Comparison of ENCODE assay signal across 8 mouse cellular contexts in the genomic region with DNA sequence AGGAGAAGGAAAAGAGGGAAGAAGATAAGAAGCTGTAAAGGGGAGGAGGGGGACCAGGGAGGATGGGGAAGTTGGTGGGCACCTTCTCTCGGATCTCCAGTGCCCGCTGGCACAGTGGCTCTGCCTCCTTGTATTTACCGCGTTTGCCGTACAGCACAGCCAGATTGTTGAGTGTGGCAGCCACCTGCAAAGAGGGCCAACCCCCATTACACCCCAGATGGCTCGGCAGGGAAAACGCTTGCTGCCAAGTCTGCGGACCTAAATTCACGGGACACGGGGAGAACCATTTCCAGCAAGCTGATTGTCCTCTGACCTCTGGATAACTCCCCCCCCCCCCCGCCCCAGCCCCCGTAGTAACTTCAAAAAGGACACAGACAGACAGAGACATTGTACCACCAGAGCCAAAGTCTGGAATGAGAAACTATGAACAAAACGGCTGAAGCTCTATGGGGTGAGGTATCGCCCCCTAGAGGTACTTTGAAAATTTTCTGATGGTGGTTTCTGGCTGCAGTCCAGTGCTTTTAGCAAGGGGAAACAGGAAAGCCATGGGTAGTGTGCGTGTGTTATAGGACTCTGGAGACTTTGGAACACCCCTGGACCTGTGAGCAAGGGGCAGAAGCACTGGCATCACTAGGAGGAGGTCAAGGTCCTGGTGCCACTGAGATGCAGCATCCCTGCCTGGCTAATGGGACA. TPM values are rescaled to one million over a fixed set of nuclear protein-coding genes. Genes with fewer than 3 reads are reported as not detected.
DNase-seq lines count a peak whose midpoint lies in the region; ATAC-seq and TF ChIP-seq lines count a peak whose summit lies in the region.

No protein-coding gene starts in this region.

- in situ Hi-C loops in CH12.LX (cut with MboI; ENCODE audit: low pct_ligation_motif_present, low pct_unique_long_range_greater_than_20kb, low sequenced_read_pairs): no loop called here

- H3K4me2 ChIP-seq in CH12.LX (ENCODE audit: insufficient read depth, low read depth, poor library complexity, severe bottlenecking): no peak overlapping the region
- peak overlapping the region; percentile 35; the same call in 1 of the 2 replicates for H3K4me2 ChIP-seq in heart, embryonic 14.5 days (ENCODE audit: low read length)
- peak overlapping the region; percentile 40 for H3K4me2 ChIP-seq in kidney, embryonic 16.5 days (replicated peaks; ENCODE audit: low read depth, low read length)
- H3K4me2 ChIP-seq in liver, embryonic 14.5 days (ENCODE audit: low read depth): 0 out of 2 replicates have a peak overlapping the region, but pooled peaks have one; percentile 24

- no peak for ATAC-seq in heart, embryonic 14.5 days (ENCODE audit: insufficient number of reproducible peaks, insufficient read depth, low FRiP score, low read depth)
- no peak for ATAC-seq in kidney, embryonic 16.5 days (ENCODE audit: low FRiP score, low TSS enrichment)
- no peak for ATAC-seq in liver, embryonic 14.5 days (ENCODE audit: insufficient read depth)

- H3K79me2 ChIP-seq in CH12.LX (replicated peaks; ENCODE audit: control insufficient read depth, extremely low read depth, insufficient read depth, poor library complexity, severe bottlenecking): no peaks in the 10 kb centered on the region

- no peaks in the 10 kb centered on the region for H3K9me3 ChIP-seq in CH12.LX (replicated peaks; ENCODE audit: low read length)
- no peaks in the 10 kb centered on the region for H3K9me3 ChIP-seq in embryonic facial prominence, embryonic 10.5 days
- no peaks in the 10 kb centered on the region for H3K9me3 ChIP-seq in heart, embryonic 14.5 days (ENCODE audit: control insufficient read depth, low read length)
- no peaks in the 10 kb centered on the region for H3K9me3 ChIP-seq in kidney, embryonic 16.5 days (ENCODE audit: low read length)
- H3K9me3 ChIP-seq in liver, embryonic 14.5 days (ENCODE audit: control insufficient read depth, low read length): no peaks in the 10 kb centered on the region

- dilution Hi-C loops in CH12.LX (cut with MboI; ENCODE audit: extremely low pct_ligation_motif_present, extremely low pct_unique_long_range_greater_than_20kb, low sequenced_read_pairs): no loop called here

- DNase-seq in CH12.LX (ENCODE audit: extremely low read depth): peak; percentile 65
- DNase-seq in T-cell, adult 2 months (ENCODE audit: low spot score): peak; percentile 56
- peak; percentile 49 for DNase-seq in embryonic facial prominence, embryonic 10.5 days (ENCODE audit: low spot score)
- no peak for DNase-seq in liver, embryonic 14.5 days (ENCODE audit: low read depth in 3 of 3, low spot score in 3 of 3)
- peak; percentile 50 for DNase-seq in neural tube, embryonic 10.5 days (ENCODE audit: extremely low spot score, low spot score)
- no peak for DNase-seq in yolk sac, embryonic 10.5 days (ENCODE audit: low spot score)

- H3K9ac ChIP-seq in CH12.LX (ENCODE audit: insufficient read depth, low read depth): no peak overlapping the region
- peak overlapping the region; percentile 44; the same call in 1 of the 2 replicates for H3K9ac ChIP-seq in heart, embryonic 14.5 days (ENCODE audit: low read length)
- H3K9ac ChIP-seq in kidney, embryonic 16.5 days (replicated peaks; ENCODE audit: low read length): peak overlapping the region; percentile 51
- H3K9ac ChIP-seq in liver, embryonic 14.5 days (replicated peaks): no peak overlapping the region

- TF ChIP-seq POLR2A in CH12.LX (IDR thresholded peaks at IDR 0.05; ENCODE audit: low read depth, low read length): no peak

- H3K4me3 ChIP-seq in CH12.LX (replicated peaks in 1 of 3; ENCODE audit: low read depth in 2 of 3, low read length in 2 of 3, poor library complexity in 1 of 3): no peak overlapping the region
- peak overlapping the region; percentile 30; the same call in 1 of the 2 replicates for H3K4me3 ChIP-seq in embryonic facial prominence, embryonic 10.5 days
- no peak overlapping the region for H3K4me3 ChIP-seq in heart, embryonic 14.5 days (ENCODE audit: control insufficient read depth in 1 of 2, insufficient read depth in 1 of 2, low read depth in 1 of 2, low read length in 2 of 2)
- H3K4me3 ChIP-seq in kidney, embryonic 16.5 days (ENCODE audit: low read length): no peak overlapping the region
- H3K4me3 ChIP-seq in liver, embryonic 14.5 days (ENCODE audit: insufficient read depth in 1 of 2, low read depth in 2 of 2, low read length in 2 of 2): no peak overlapping the region

- no peak for TF ChIP-seq EP300 in CH12.LX (IDR thresholded peaks at IDR 0.05; ENCODE audit: low read length)
- TF ChIP-seq EP300 in liver, embryonic 14.5 days (IDR thresholded peaks at IDR 0.05; ENCODE audit: low read depth): no peak

- no peaks in the 10 kb centered on the region for H3K4me1 ChIP-seq in CH12.LX (ENCODE audit: control insufficient read depth in 1 of 2, insufficient read depth in 2 of 2)
- peaks cover 16% of the 10 kb centered on the region for H3K4me1 ChIP-seq in embryonic facial prominence, embryonic 10.5 days
- peaks cover 4 to 10% of the 10 kb centered on the region in 2 experiments; a peak in 2 of 4 replicates for H3K4me1 ChIP-seq in heart, embryonic 14.5 days (ENCODE audit: control insufficient read depth in 2 of 2, insufficient read depth in 2 of 2, low read length in 2 of 2)
- peaks cover 13% of the 10 kb centered on the region for H3K4me1 ChIP-seq in kidney, embryonic 16.5 days (ENCODE audit: insufficient read depth, low read length)
- H3K4me1 ChIP-seq in liver, embryonic 14.5 days (replicated peaks; ENCODE audit: control insufficient read depth in 2 of 2, insufficient read depth in 2 of 2, low read length in 1 of 2): no peaks in the 10 kb centered on the region

- TF ChIP-seq CTCF in CH12.LX (conservative IDR thresholded peaks at IDR 0.05 in 1 of 2, IDR thresholded peaks at IDR 0.05 in 1 of 2; ENCODE audit: low read depth in 2 of 2, low read length in 2 of 2): peak; percentile 54 to 89; a peak in 3 of 4 replicates
- peak; percentile 62 for TF ChIP-seq CTCF in liver, embryonic 14.5 days (IDR thresholded peaks at IDR 0.05; ENCODE audit: low read depth)

- TF ChIP-seq RAD21 in CH12.LX (IDR thresholded peaks at IDR 0.05; ENCODE audit: low read depth, low read length): peak; percentile 82

- H3K27me3 ChIP-seq in CH12.LX (replicated peaks): no peaks in the 10 kb centered on the region
- no peaks in the 10 kb centered on the region for H3K27me3 ChIP-seq in embryonic facial prominence, embryonic 10.5 days (replicated peaks; ENCODE audit: low read depth, poor library complexity, severe bottlenecking)
- H3K27me3 ChIP-seq in heart, embryonic 14.5 days (ENCODE audit: control insufficient read depth, insufficient read depth, low read length): no peaks in the 10 kb centered on the region
- H3K27me3 ChIP-seq in kidney, embryonic 16.5 days (ENCODE audit: insufficient read depth, low read length): no peaks in the 10 kb centered on the region
- no peaks in the 10 kb centered on the region for H3K27me3 ChIP-seq in liver, embryonic 14.5 days (ENCODE audit: control insufficient read depth, insufficient read depth, low read length)

- no peak overlapping the region for H3K27ac ChIP-seq in CH12.LX (ENCODE audit: insufficient read depth, low read depth)
- H3K27ac ChIP-seq in embryonic facial prominence, embryonic 10.5 days (replicated peaks): peak overlapping the region; percentile 63
- H3K27ac ChIP-seq in heart, embryonic 14.5 days (replicated peaks in 1 of 2; ENCODE audit: control insufficient read depth in 1 of 2, insufficient read depth in 1 of 2, low read depth in 2 of 2, low read length in 2 of 2): no peak overlapping the region
- H3K27ac ChIP-seq in kidney, embryonic 16.5 days (ENCODE audit: low read length): 0 out of 2 replicates have a peak overlapping the region, but pooled peaks have one; percentile 8
- H3K27ac ChIP-seq in liver, embryonic 14.5 days: no peak overlapping the region

- WGBS in embryonic facial prominence, embryonic 10.5 days: 29% methylated on average over 15 of the region's 15 CpGs
- WGBS in heart, embryonic 14.5 days: 27% methylated on average over 15 of the region's 15 CpGs
- WGBS in kidney, embryonic 16.5 days: 17% methylated on average over 15 of the region's 15 CpGs
- WGBS in liver, embryonic 14.5 days (ENCODE audit: insufficient replicate concordance): 19% methylated on average over 15 of the region's 15 CpGs

- H3K36me3 ChIP-seq in CH12.LX (replicated peaks in 1 of 2; ENCODE audit: control insufficient read depth in 1 of 2, insufficient read depth in 1 of 2, low read length in 1 of 2): peaks cover 0 to 62% of the 10 kb centered on the region in 2 experiments
- H3K36me3 ChIP-seq in embryonic facial prominence, embryonic 10.5 days (replicated peaks): peaks cover 62% of the 10 kb centered on the region
- H3K36me3 ChIP-seq in heart, embryonic 14.5 days (ENCODE audit: control insufficient read depth, insufficient read depth, low read length): peaks cover 70% of the 10 kb centered on the region
- peaks cover 21% of the 10 kb centered on the region; the same call in 1 of the 2 replicates for H3K36me3 ChIP-seq in kidney, embryonic 16.5 days (ENCODE audit: insufficient read depth, low read length)
- no peaks in the 10 kb centered on the region for H3K36me3 ChIP-seq in liver, embryonic 14.5 days (replicated peaks; ENCODE audit: control insufficient read depth, insufficient read depth, low read depth)

RNA-seq across cellular contexts. Expression of a gene that starts 7.7 kb away (rescaled TPM):
- total RNA-seq in CH12.LX (2012; rRNA removed) (2.9 and 4.8 TPM in 2 replicates), CH12.LX (2014; rRNA removed) (0.11 and 0.14 TPM in 2 replicates)
- polyA plus RNA-seq in CH12.LX (2012; ENCODE audit: insufficient read length, low read depth): 0.20 and 0.29 TPM in 2 replicates
- polyA plus RNA-seq in embryonic facial prominence, embryonic 10.5 days (2016; fragmentation: Nextera tagmentation; extraction: Ambion mirVana): 92.5 and 95.1 TPM in 2 replicates
- 12.8 and 21.3 TPM in 2 replicates for polyA plus RNA-seq in heart, embryonic 14.5 days (2014; fragmentation: Nextera tagmentation; extraction: Ambion mirVana)
- polyA plus RNA-seq in kidney, embryonic 16.5 days (2015; fragmentation: Nextera tagmentation; extraction: Ambion mirVana): 153 and 157 TPM in 2 replicates
- 3.6 and 3.7 TPM in 2 replicates for polyA plus RNA-seq in liver, embryonic 14.5 days (2012; rRNA removed)
- polyA plus RNA-seq in liver, embryonic 14.5 days (2014; fragmentation: Nextera tagmentation; extraction: Ambion mirVana): 3.0 and 3.4 TPM in 2 replicates

RNA-seq across cellular contexts. Expression of a gene that starts 8.8 kb away (rescaled TPM):
- total RNA-seq in CH12.LX (2012; rRNA removed) (7.8 and 10.7 TPM in 2 replicates), CH12.LX (2014; rRNA removed) (6.6 and 8.3 TPM in 2 replicates)
- polyA plus RNA-seq in CH12.LX (2012; ENCODE audit: insufficient read length, low read depth): 6.7 and 7.8 TPM in 2 replicates
- polyA plus RNA-seq in embryonic facial prominence, embryonic 10.5 days (2016; fragmentation: Nextera tagmentation; extraction: Ambion mirVana): 29.0 and 32.0 TPM in 2 replicates
- polyA plus RNA-seq in heart, embryonic 14.5 days (2014; fragmentation: Nextera tagmentation; extraction: Ambion mirVana): 20.3 and 21.4 TPM in 2 replicates
- polyA plus RNA-seq in kidney, embryonic 16.5 days (2015; fragmentation: Nextera tagmentation; extraction: Ambion mirVana): 49.7 and 58.0 TPM in 2 replicates
- 3.4 and 3.5 TPM in 2 replicates for polyA plus RNA-seq in liver, embryonic 14.5 days (2012; rRNA removed)
- polyA plus RNA-seq in liver, embryonic 14.5 days (2014; fragmentation: Nextera tagmentation; extraction: Ambion mirVana): 5.2 and 5.5 TPM in 2 replicates

RNA-seq across cellular contexts. Expression of a gene that starts 9.1 kb away (rescaled TPM):
- total RNA-seq in CH12.LX (2012; rRNA removed) (235 and 238 TPM in 2 replicates), CH12.LX (2014; rRNA removed) (128 and 130 TPM in 2 replicates)
- 158 and 201 TPM in 2 replicates for polyA plus RNA-seq in CH12.LX (2012; ENCODE audit: insufficient read length, low read depth)
- 124 and 142 TPM in 2 replicates for polyA plus RNA-seq in embryonic facial prominence, embryonic 10.5 days (2016; fragmentation: Nextera tagmentation; extraction: Ambion mirVana)
- 116 and 122 TPM in 2 replicates for polyA plus RNA-seq in heart, embryonic 14.5 days (2014; fragmentation: Nextera tagmentation; extraction: Ambion mirVana)
- polyA plus RNA-seq in kidney, embryonic 16.5 days (2015; fragmentation: Nextera tagmentation; extraction: Ambion mirVana): 118 and 123 TPM in 2 replicates
- 36.1 and 46.6 TPM in 2 replicates for polyA plus RNA-seq in liver, embryonic 14.5 days (2012; rRNA removed)
- 84.6 and 91.0 TPM in 2 replicates for polyA plus RNA-seq in liver, embryonic 14.5 days (2014; fragmentation: Nextera tagmentation; extraction: Ambion mirVana)

RNA-seq across cellular contexts. Expression of a gene that starts 13.2 kb away (rescaled TPM):
- total RNA-seq in CH12.LX (2012; rRNA removed) (76.0 and 82.5 TPM in 2 replicates), CH12.LX (2014; rRNA removed) (33.3 and 37.7 TPM in 2 replicates)
- 65.9 and 68.1 TPM in 2 replicates for polyA plus RNA-seq in CH12.LX (2012; ENCODE audit: insufficient read length, low read depth)
- 44.3 and 46.9 TPM in 2 replicates for polyA plus RNA-seq in embryonic facial prominence, embryonic 10.5 days (2016; fragmentation: Nextera tagmentation; extraction: Ambion mirVana)
- polyA plus RNA-seq in heart, embryonic 14.5 days (2014; fragmentation: Nextera tagmentation; extraction: Ambion mirVana): 31.3 and 34.3 TPM in 2 replicates
- polyA plus RNA-seq in kidney, embryonic 16.5 days (2015; fragmentation: Nextera tagmentation; extraction: Ambion mirVana): 62.2 and 68.2 TPM in 2 replicates
- polyA plus RNA-seq in liver, embryonic 14.5 days (2012; rRNA removed): 11.3 and 14.9 TPM in 2 replicates
- polyA plus RNA-seq in liver, embryonic 14.5 days (2014; fragmentation: Nextera tagmentation; extraction: Ambion mirVana): 7.1 and 8.3 TPM in 2 replicates

RNA-seq across cellular contexts. Expression of a gene that starts 37.2 kb away (rescaled TPM):
- total RNA-seq in CH12.LX (2012; rRNA removed) (46.1 and 55.0 TPM in 2 replicates), CH12.LX (2014; rRNA removed) (53.6 and 55.2 TPM in 2 replicates)
- 38.1 and 49.3 TPM in 2 replicates for polyA plus RNA-seq in CH12.LX (2012; ENCODE audit: insufficient read length, low read depth)
- polyA plus RNA-seq in embryonic facial prominence, embryonic 10.5 days (2016; fragmentation: Nextera tagmentation; extraction: Ambion mirVana): 61.4 and 68.9 TPM in 2 replicates
- 33.9 and 36.9 TPM in 2 replicates for polyA plus RNA-seq in heart, embryonic 14.5 days (2014; fragmentation: Nextera tagmentation; extraction: Ambion mirVana)
- 69.2 and 69.6 TPM in 2 replicates for polyA plus RNA-seq in kidney, embryonic 16.5 days (2015; fragmentation: Nextera tagmentation; extraction: Ambion mirVana)
- 16.4 and 20.3 TPM in 2 replicates for polyA plus RNA-seq in liver, embryonic 14.5 days (2012; rRNA removed)
- polyA plus RNA-seq in liver, embryonic 14.5 days (2014; fragmentation: Nextera tagmentation; extraction: Ambion mirVana): 11.4 and 14.0 TPM in 2 replicates

Comparison
In these comparisons a context has a peak if more than half of its experiments do, and no peak if none do; other contexts are left out.
1. DNase-seq: peak in CH12.LX (single experiment), T-cell, adult 2 months (single experiment), embryonic facial prominence, embryonic 10.5 days (single experiment) and neural tube, embryonic 10.5 days (single experiment); none in liver, embryonic 14.5 days (0 of 3) and yolk sac, embryonic 10.5 days (single experiment).
2. H3K27ac ChIP-seq: peak in embryonic facial prominence, embryonic 10.5 days (single experiment) and kidney, embryonic 16.5 days (single experiment); none in CH12.LX (single experiment), heart, embryonic 14.5 days (0 of 2) and liver, embryonic 14.5 days (single experiment).
3. H3K9ac ChIP-seq: peak in heart, embryonic 14.5 days (single experiment) and kidney, embryonic 16.5 days (single experiment); none in CH12.LX (single experiment) and liver, embryonic 14.5 days (single experiment).